Mouse (Mus musculus): ENCODE measurements around the gene Kdm4a.

DNA sequence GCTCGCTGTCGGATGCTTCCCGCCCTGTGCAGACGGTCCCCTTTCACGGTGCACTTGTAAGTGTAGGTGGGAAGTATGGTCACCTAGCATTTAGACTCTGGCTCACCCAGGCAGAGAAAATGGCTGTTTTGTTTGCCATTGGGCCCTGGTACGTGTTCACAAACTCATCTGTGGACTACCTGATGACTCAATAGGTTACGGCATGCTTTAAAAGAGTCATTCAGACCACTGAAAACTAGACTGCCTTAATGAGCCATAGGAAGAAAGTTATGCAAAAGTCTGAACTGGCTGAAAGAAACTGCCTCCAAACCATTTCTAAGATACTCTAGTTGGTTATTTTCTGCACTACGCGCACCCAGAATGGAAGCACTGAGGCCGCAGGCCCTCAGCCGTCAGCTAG lies 63.7 kb downstream of the Kdm4a start:
- TF ChIP-seq POLR2A (IDR thresholded peaks at IDR 0.05; ENCODE audit: borderline replicate concordance, insufficient read depth, low read length) (no peak), CTCF (IDR thresholded peaks at IDR 0.05; ENCODE audit: borderline replicate concordance, insufficient read depth, low read depth, low read length) (no peak)

Data from cerebellum, adult 2 months (tissue).